Mouse (Mus musculus) spleen, adult 2 months (tissue): Measurements from ENCODE around the gene Gdf7.

Experiments
- CTCF ChIP-seq: fragments of 200-500 bp; IDR thresholded peaks from 2 replicates; pipeline ENCODE4 v1.5.1; 2011; ENCODE audit warnings: mild to moderate bottlenecking, inconsistent platforms; ENCODE audit not compliant: insufficient read depth, insufficient read length, insufficient replicate concordance; ENCODE audit errors: extremely low read depth
- POLR2A ChIP-seq: fragments of 200-500 bp; IDR thresholded peaks from 2 replicates; pipeline ENCODE4 v1.6.1; 2011; ENCODE audit warnings: low read depth, low read length, inconsistent platforms

GRCm38 (mm10) chr12:8289099-8289498 lies 12.7 kb downstream of the Gdf7 start:
- no peak for TF ChIP-seq CTCF
- TF ChIP-seq POLR2A: no peak
